Mouse (Mus musculus) left cerebral cortex, postnatal 10 days (tissue): ENCODE measurements at regions not wholly inside any gene's neighbourhood (a gene's known extent, or its start where the extent isn't known, plus 50 kb on each side); places are given as distances from the start of the nearest gene placed in this dataset.
A peak's percentile ranks its signal among the peaks of the same experiment; 100 is the strongest.
"Not testable (repeated sequence)": the region's sequence is repeated elsewhere in the genome, so short reads cannot be mapped to it uniquely, and the experiment has no call there.

Experiments
- DNase-seq, 2 experiments: peaks; one replicate each; pipeline ENCODE4 v3.0.0; 2021 to 2022; ENCODE audit warnings: low spot score in 2 of 2, mixed read lengths in 1 of 2; ENCODE audit errors: extremely low spot score in 1 of 2
- intact Hi-C: fragments of 180-260 bp; cut with DNase I; formaldehyde crosslinking; loops from one replicate; pipeline ENCODE4 v1.15.1; 2025

GRCm38 (mm10) chr6:6303767-6304166 lies 86.8 kb upstream of the Slc25a13 start:
- intact Hi-C loops = no loop called here
- no peak for DNase-seq

GRCm38 (mm10) chr6:6301001-6301510 lies 84.1 kb upstream of the Slc25a13 start:
- intact Hi-C loops = no loop called here

GRCm38 (mm10) chr6:6298867-6299852 lies 82.2 kb upstream of the Slc25a13 start:
- DNase-seq = no peak

More at GRCm38 (mm10) chr6:6301001-6301510, 84.1 kb upstream of the Slc25a13 start:
- DNase-seq = no peak

GRCm38 (mm10) chr6:6295551-6295950 lies 78.6 kb upstream of the Slc25a13 start:
- intact Hi-C loops = not testable (repeated sequence)

More at GRCm38 (mm10) chr6:6298867-6299852, 82.2 kb upstream of the Slc25a13 start:
- intact Hi-C loops = no loop called here

GRCm38 (mm10) chr6:6291781-6292180 lies 74.8 kb upstream of the Slc25a13 start:
- DNase-seq = no peak
- intact Hi-C loops = no loop called here

More at GRCm38 (mm10) chr6:6295551-6295950, 78.6 kb upstream of the Slc25a13 start:
- DNase-seq = not testable (repeated sequence)

GRCm38 (mm10) chr6:6290427-6290826 lies 73.5 kb upstream of the Slc25a13 start:
- intact Hi-C loops = no loop called here
- DNase-seq = no peak

GRCm38 (mm10) chr6:6289806-6290205 lies 72.8 kb upstream of the Slc25a13 start:
- intact Hi-C loops = no loop called here
- peak in 1 of 2 experiments; percentile 48 for DNase-seq

GRCm38 (mm10) chr6:6280812-6281568 lies 64.0 kb upstream of the Slc25a13 start:
- DNase-seq = no peak
- intact Hi-C loops = no loop called here

GRCm38 (mm10) chr6:6279646-6280045 lies 62.7 kb upstream of the Slc25a13 start:
- DNase-seq = no peak
- intact Hi-C loops = no loop called here

- DNase-seq = no peak
- intact Hi-C loops = no loop called here
These were observed 53.6 kb upstream of the Slc25a13 start for GRCm38 (mm10) chr6:6270545-6270944.
